Mouse (Mus musculus): ENCODE data around the gene A730009L09Rik. TPM values are rescaled to one million over a fixed set of nuclear protein-coding genes. Genes with fewer than 3 reads are reported as not detected.

The A730009L09Rik gene
- polyA plus RNA-seq, 1 experiment from 2014 or later = not detected

Other genes starting within 250 kb of the A730009L09Rik start
- gene Mrpl39, start 220.6 kb downstream of the A730009L09Rik start, polyA plus RNA-seq (2015; fragmentation: Nextera tagmentation; extraction: Ambion mirVana) = 39.7 and 42.0 TPM in 2 replicates